Mouse (Mus musculus): Measurements from ENCODE around the gene Eif2b2. TPM values are rescaled to one million over a fixed set of nuclear protein-coding genes. Genes with fewer than 3 reads are reported as not detected.

Gene Eif2b2
- polyA plus RNA-seq, 1 experiment, result not detected

GRCm38 (mm10) chr12:85273508-85273907, 54.2 kb downstream of the Eif2b2 start:
- Histone ChIP-seq H3K4me1 (ENCODE audit: control insufficient read depth, insufficient read depth, low read length) (no peaks in the 10 kb centered on the region), H3K4me3 (ENCODE audit: insufficient read depth, low read depth, low read length) (no peak overlapping the region), H3K27ac (ENCODE audit: insufficient read depth, low read depth, low read length) (no peak overlapping the region)
- TF ChIP-seq POLR2A (IDR thresholded peaks at IDR 0.05; ENCODE audit: insufficient read depth, low read depth, low read length) (no peak), CTCF (IDR thresholded peaks at IDR 0.05; ENCODE audit: insufficient read depth, low read depth, low read length) (no peak)
- WGBS, result 90% methylated on average over 10 of the region's 10 CpGs

Other genes with a start within 250 kb of the Eif2b2 start
- gene Fcf1, start 248.6 kb upstream of the Eif2b2 start, polyA plus RNA-seq (2012; ENCODE audit: insufficient read depth, insufficient read length, low replicate concordance, missing spikeins), result not detected in 2 replicates
- gene Arel1, start 248.6 kb upstream of the Eif2b2 start, polyA plus RNA-seq (2012; ENCODE audit: insufficient read depth, insufficient read length, low replicate concordance, missing spikeins), result not detected in 2 replicates
- gene Ylpm1, start 223.2 kb upstream of the Eif2b2 start, polyA plus RNA-seq (2012; ENCODE audit: insufficient read depth, insufficient read length, low replicate concordance, missing spikeins), result 139 and 435 TPM in 2 replicates
- gene Prox2, start 108.7 kb upstream of the Eif2b2 start, polyA plus RNA-seq (2012; ENCODE audit: insufficient read depth, insufficient read length, low replicate concordance, missing spikeins), result not detected in 2 replicates
- not detected in 2 replicates for gene Dlst, start 108.6 kb upstream of the Eif2b2 start, polyA plus RNA-seq (2012; ENCODE audit: insufficient read depth, insufficient read length, low replicate concordance, missing spikeins)
- not detected in 2 replicates for gene Rps6kl1, start 68.2 kb upstream of the Eif2b2 start, polyA plus RNA-seq (2012; ENCODE audit: insufficient read depth, insufficient read length, low replicate concordance, missing spikeins)
- not detected in 2 replicates for gene Pgf, start 41.7 kb upstream of the Eif2b2 start, polyA plus RNA-seq (2012; ENCODE audit: insufficient read depth, insufficient read length, low replicate concordance, missing spikeins)
- gene Mlh3, start 51.1 kb downstream of the Eif2b2 start, polyA plus RNA-seq (2012; ENCODE audit: insufficient read depth, insufficient read length, low replicate concordance, missing spikeins), result not detected in 2 replicates
- not detected in 2 replicates for gene Acyp1, start 69.0 kb downstream of the Eif2b2 start, polyA plus RNA-seq (2012; ENCODE audit: insufficient read depth, insufficient read length, low replicate concordance, missing spikeins)
- gene Zc2hc1c, start 69.1 kb downstream of the Eif2b2 start, polyA plus RNA-seq (2012; ENCODE audit: insufficient read depth, insufficient read length, low replicate concordance, missing spikeins), result not detected in 2 replicates
- gene Nek9, start 119.9 kb downstream of the Eif2b2 start, polyA plus RNA-seq (2012; ENCODE audit: insufficient read depth, insufficient read length, low replicate concordance, missing spikeins), result not detected in 2 replicates
- gene Tmed10, start 155.4 kb downstream of the Eif2b2 start, polyA plus RNA-seq (2012; ENCODE audit: insufficient read depth, insufficient read length, low replicate concordance, missing spikeins), result not detected in 2 replicates